18 mouse cellular contexts compared by ENCODE assay signal in the genomic region with DNA sequence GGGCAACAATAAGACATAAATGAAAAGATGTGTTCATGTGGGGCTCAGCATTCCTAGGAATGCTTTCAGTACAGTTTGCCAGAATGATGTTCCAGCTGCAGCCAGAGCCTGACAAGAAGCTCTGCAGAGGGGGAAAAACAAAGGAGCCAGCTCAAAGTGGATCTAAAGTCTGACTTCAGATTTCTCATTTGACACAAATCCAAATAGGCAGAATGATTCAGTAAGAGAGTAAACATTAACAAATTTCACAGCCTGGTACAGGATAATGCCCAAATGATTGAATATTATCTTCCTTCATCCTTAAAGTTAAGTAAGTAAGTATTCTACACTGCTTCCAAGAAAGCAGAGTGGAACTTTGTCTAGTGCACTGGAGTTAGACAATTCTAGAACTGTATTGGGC.
A peak's percentile ranks its signal among the peaks of the same experiment; 100 is the strongest.
DNase-seq lines count a peak whose midpoint lies in the region; TF ChIP-seq lines count a peak whose summit lies in the region.
"Had no signal": no experiment of that assay in that cellular context is flagged by ENCODE, and none has a peak within 500 bp of the region (broad histone marks: within the 10 kb centered on the region; RNA-seq: fewer than 3 reads in every experiment).

No protein-coding gene starts in this region.

- H3K4me1 ChIP-seq in testis, adult 2 months (ENCODE audit: control insufficient read depth, insufficient read depth, low read length): no peaks in the 10 kb centered on the region
- H3K4me1 ChIP-seq: embryonic facial prominence, embryonic 13.5 days; forebrain, embryonic 12.5 days; heart, embryonic 10.5 days; hindbrain, embryonic 10.5 days had no signal

- peak overlapping the region; percentile 12; the same call in 1 of the 2 replicates for H3K27ac ChIP-seq in testis, adult 2 months (ENCODE audit: control insufficient read depth, insufficient read depth, low read depth, low read length)
- H3K27ac ChIP-seq: embryonic facial prominence, embryonic 13.5 days; forebrain, embryonic 12.5 days; heart, embryonic 10.5 days; hindbrain, embryonic 10.5 days; hindbrain, embryonic 14.5 days had no signal

- no peak for TF ChIP-seq POLR2A in testis, adult 2 months (IDR thresholded peaks at IDR 0.05; ENCODE audit: control insufficient read depth, low read depth, low read length)

- no peak for TF ChIP-seq CTCF in testis, adult 2 months (IDR thresholded peaks at IDR 0.05; ENCODE audit: control insufficient read depth, insufficient read depth, insufficient replicate concordance, low read depth, low read length)

- peak; percentile 5 to 42 for DNase-seq in adrenal gland, adult (ENCODE audit: inconsistent age in 2 of 2, low spot score in 1 of 2)
- DNase-seq in adrenal gland, postnatal 10 days: no peak
- peak; percentile 6 for DNase-seq in kidney, adult 11 months
- no peak for DNase-seq in kidney, postnatal 14 days
- DNase-seq in kidney, postnatal 25 days: peak; percentile 1 to 38
- no peak for DNase-seq in kidney, adult 18-20 months
- no peak for DNase-seq in testis, postnatal 14 days (ENCODE audit: low spot score)
- DNase-seq: B cell, adult 2 months; cerebellum, adult 18-20 months; cerebellum, adult 9-11 months; cerebellum, postnatal 36 days had no signal

- H3K4me3 ChIP-seq in testis, adult 2 months (ENCODE audit: control insufficient read depth, low read depth, low read length): no peak overlapping the region
- H3K4me3 ChIP-seq: embryonic facial prominence, embryonic 13.5 days; forebrain, embryonic 12.5 days; heart, embryonic 10.5 days; hindbrain, embryonic 10.5 days had no signal

- no peaks in the 10 kb centered on the region for H3K27me3 ChIP-seq in testis, adult 2 months (ENCODE audit: control insufficient read depth, insufficient read depth, low read length)
- H3K27me3 ChIP-seq: embryonic facial prominence, embryonic 13.5 days; forebrain, embryonic 12.5 days had no signal

- no peaks in the 10 kb centered on the region for H3K36me3 ChIP-seq in testis, adult 2 months (ENCODE audit: control insufficient read depth, insufficient read depth, low read length)
- H3K36me3 ChIP-seq: embryonic facial prominence, embryonic 13.5 days; forebrain, embryonic 12.5 days; G1E; heart, embryonic 10.5 days; hindbrain, embryonic 10.5 days had no signal

Comparison
In these comparisons a context has a peak if more than half of its experiments do, and no peak if none do; other contexts are left out.
1. DNase-seq: peak in adrenal gland, adult (2 of 2), kidney, adult 11 months (single experiment) and kidney, postnatal 25 days (2 of 2); none in adrenal gland, postnatal 10 days (single experiment), kidney, postnatal 14 days (single experiment), kidney, adult 18-20 months (single experiment) and testis, postnatal 14 days (single experiment).